Mouse (Mus musculus) mesoderm, embryonic 11.5 days (tissue): ENCODE data around the gene Camta1.
A peak's percentile ranks its signal among the peaks of the same experiment; 100 is the strongest.

Source experiments
- DNase-seq: peaks from one replicate; pipeline ENCODE4 v3.0.0-alpha.2; 2012; ENCODE audit warnings: low read depth, low spot score

Gene Camta1

GRCm38 (mm10) chr4:151158250-151158649 lies 703.4 kb downstream of the Camta1 start:
- no peak for DNase-seq

GRCm38 (mm10) chr4:151156904-151157303 lies 704.8 kb downstream of the Camta1 start:
- peak; percentile 89 for DNase-seq

GRCm38 (mm10) chr4:151155587-151155986 lies 706.1 kb downstream of the Camta1 start:
- DNase-seq, result no peak

- DNase-seq, result peak; percentile 46
Measured at GRCm38 (mm10) chr4:151154306-151154705, 707.4 kb downstream of the Camta1 start.

- no peak for DNase-seq
Measured at GRCm38 (mm10) chr4:151152010-151152409, 709.7 kb downstream of the Camta1 start.

- DNase-seq, result no peak
Measured at GRCm38 (mm10) chr4:151150842-151151241, 710.8 kb downstream of the Camta1 start.

- DNase-seq, result no peak
Measured at GRCm38 (mm10) chr4:151150115-151150514, 711.6 kb downstream of the Camta1 start.

- DNase-seq, result no peak
Measured at GRCm38 (mm10) chr4:151147541-151147940, 714.1 kb downstream of the Camta1 start.

GRCm38 (mm10) chr4:151144121-151144520 lies 717.6 kb downstream of the Camta1 start:
- no peak for DNase-seq

- DNase-seq, result peak; percentile 93
Measured at GRCm38 (mm10) chr4:151141196-151141880, 720.3 kb downstream of the Camta1 start.

- DNase-seq, result peak; percentile 95
Measured at GRCm38 (mm10) chr4:151140368-151140982, 721.2 kb downstream of the Camta1 start.

GRCm38 (mm10) chr4:151139053-151139840 lies 722.4 kb downstream of the Camta1 start:
- DNase-seq, result peak; percentile 91

- no peak for DNase-seq
Measured at GRCm38 (mm10) chr4:151138586-151138985, 723.1 kb downstream of the Camta1 start.

GRCm38 (mm10) chr4:151138135-151138534 lies 723.5 kb downstream of the Camta1 start:
- DNase-seq, result peak; percentile 23

- DNase-seq, result no peak
Measured at GRCm38 (mm10) chr4:151137701-151138100, 724.0 kb downstream of the Camta1 start.

- DNase-seq, result no peak
Measured at GRCm38 (mm10) chr4:151135491-151135890, 726.2 kb downstream of the Camta1 start.

- DNase-seq, result no peak
Measured at GRCm38 (mm10) chr4:151133760-151134159, 727.9 kb downstream of the Camta1 start.

- DNase-seq, result no peak
Measured at GRCm38 (mm10) chr4:151132493-151132892, 729.2 kb downstream of the Camta1 start.

- DNase-seq, result no peak
Measured at GRCm38 (mm10) chr4:151130756-151131490, 730.8 kb downstream of the Camta1 start.

- DNase-seq, result no peak
Measured at GRCm38 (mm10) chr4:151129725-151130557, 731.7 kb downstream of the Camta1 start.
